ENCODE assay signal across 8 mouse cellular contexts in the genomic region with DNA sequence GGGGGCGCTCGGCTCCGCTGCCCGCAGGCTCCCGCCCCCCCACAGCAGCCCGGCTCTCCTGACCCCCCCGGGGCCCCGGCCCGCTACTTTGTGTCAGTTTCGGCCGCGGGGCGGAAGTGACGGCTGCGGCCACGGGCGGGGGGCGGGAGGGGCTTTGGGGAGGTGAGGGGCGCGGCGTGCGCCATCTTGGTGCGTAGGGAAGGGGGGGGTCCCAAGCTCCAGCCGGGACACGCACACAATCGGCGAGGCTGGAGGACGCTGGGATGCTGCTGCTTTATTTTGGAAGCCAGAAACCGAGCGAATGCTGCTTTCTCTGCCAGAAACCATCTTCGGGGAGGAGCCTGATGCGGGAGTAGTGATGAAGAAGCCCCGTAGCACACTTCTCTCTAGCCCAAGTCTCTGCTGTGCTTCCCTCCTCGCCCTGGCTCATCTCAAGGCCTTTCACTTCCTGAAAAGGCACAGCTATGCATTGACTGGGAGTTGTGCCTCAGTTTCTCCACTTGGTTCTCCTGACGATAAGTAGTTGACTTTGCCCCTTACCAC. TPM values are rescaled to one million over a fixed set of nuclear protein-coding genes. Genes with fewer than 3 reads are reported as not detected.
DNase-seq lines count a peak whose midpoint lies in the region; ATAC-seq and TF ChIP-seq lines count a peak whose summit lies in the region.

A gene (minus strand): TSS at position 288 of the 543 bp plus-strand sequence.

- peaks cover 9% of the 10 kb centered on the region; the same call in 1 of the 2 replicates for H3K4me1 ChIP-seq in embryonic fibroblast, embryonic 13.5 days (ENCODE audit: control insufficient read depth, insufficient read depth, low read length)
- H3K4me1 ChIP-seq in heart, embryonic 16.5 days (ENCODE audit: control insufficient read depth, insufficient read depth, low read length): peaks cover 36% of the 10 kb centered on the region
- H3K4me1 ChIP-seq in lung, embryonic 15.5 days: peaks cover 38% of the 10 kb centered on the region

- H3K27me3 ChIP-seq in heart, embryonic 16.5 days (ENCODE audit: control insufficient read depth, insufficient read depth, low read length): no peaks in the 10 kb centered on the region
- no peaks in the 10 kb centered on the region for H3K27me3 ChIP-seq in lung, embryonic 15.5 days

- peak; percentile 26 to 37 for DNase-seq in CD8-positive naive resting alpha-beta T cell, adult 2 months (ENCODE audit: low read depth in 2 of 2, low spot score in 2 of 2)
- DNase-seq in adrenal gland, postnatal 25 days: peak; percentile 71
- DNase-seq in layer of hippocampus, adult 18-20 months (ENCODE audit: low spot score in 2 of 2): peak in 1 of 2 experiments; percentile 59
- DNase-seq in ovary, postnatal 10 days (ENCODE audit: low spot score): peak; percentile 43
- DNase-seq in urinary bladder, postnatal 25 days (ENCODE audit: low spot score): peak; percentile 48

- H3K4me3 ChIP-seq in embryonic fibroblast, embryonic 13.5 days (ENCODE audit: insufficient read depth, low read length): peak within 1 kb of the TSS; percentile 97
- peak within 1 kb of the TSS; percentile 92 for H3K4me3 ChIP-seq in heart, embryonic 16.5 days (ENCODE audit: low read length)
- peak within 1 kb of the TSS; percentile 95 for H3K4me3 ChIP-seq in lung, embryonic 15.5 days

- ATAC-seq in heart, embryonic 16.5 days (replicated peaks; ENCODE audit: extremely low read depth, insufficient read depth, low FRiP score): peak; percentile 47
- peak; percentile 66; the same call in 1 of the 2 replicates for ATAC-seq in lung, embryonic 15.5 days (ENCODE audit: borderline replicate concordance, extremely low read depth, low FRiP score, low TSS enrichment)

- no peak for TF ChIP-seq CTCF in embryonic fibroblast, embryonic 13.5 days (IDR thresholded peaks at IDR 0.05; ENCODE audit: borderline replicate concordance, insufficient read depth, low read length)

- H3K4me2 ChIP-seq in heart, embryonic 16.5 days (ENCODE audit: low read depth, low read length): peak within 1 kb of the TSS; percentile 93
- H3K4me2 ChIP-seq in lung, embryonic 15.5 days: peak within 1 kb of the TSS; percentile 95

- peak within 1 kb of the TSS; percentile 84 for H3K9ac ChIP-seq in heart, embryonic 16.5 days (ENCODE audit: low read length)
- H3K9ac ChIP-seq in lung, embryonic 15.5 days: peak within 1 kb of the TSS; percentile 91

- H3K27ac ChIP-seq in embryonic fibroblast, embryonic 13.5 days (ENCODE audit: insufficient read depth, low read length): peak within 1 kb of the TSS; percentile 96
- peak within 1 kb of the TSS; percentile 98 for H3K27ac ChIP-seq in heart, embryonic 16.5 days (ENCODE audit: low read length)
- H3K27ac ChIP-seq in lung, embryonic 15.5 days: peak within 1 kb of the TSS; percentile 98

- no peaks in the 10 kb centered on the region for H3K9me3 ChIP-seq in heart, embryonic 16.5 days (replicated peaks; ENCODE audit: control insufficient read depth, low read length)
- H3K9me3 ChIP-seq in lung, embryonic 15.5 days: no peaks in the 10 kb centered on the region

- 0% methylated on average over 33 of the region's 35 CpGs for WGBS in heart, embryonic 16.5 days
- under 1% methylated on average over 33 of the region's 35 CpGs for WGBS in lung, embryonic 15.5 days

- 0 out of 2 replicates have a peak, but pooled peaks cover 3% of the 10 kb centered on the region for H3K36me3 ChIP-seq in heart, embryonic 16.5 days (ENCODE audit: control insufficient read depth, insufficient read depth)
- H3K36me3 ChIP-seq in lung, embryonic 15.5 days: peaks cover 8% of the 10 kb centered on the region; the same call in 1 of the 2 replicates

- peak; percentile 93 for TF ChIP-seq POLR2A in embryonic fibroblast, embryonic 13.5 days (IDR thresholded peaks at IDR 0.05; ENCODE audit: low read depth, low read length)

RNA-seq across cellular contexts. Expression of the gene that starts here (rescaled TPM):
- 34.6 and 43.0 TPM in 2 replicates for total RNA-seq in adrenal gland, postnatal 25 days (2021)
- 109 and 120 TPM in 2 replicates for polyA plus RNA-seq in embryonic fibroblast, embryonic 13.5 days (2011; ENCODE audit: insufficient read length, low read depth, missing spikeins)
- polyA plus RNA-seq in heart, embryonic 16.5 days (2015; fragmentation: Nextera tagmentation; extraction: Ambion mirVana): 10.3 and 11.5 TPM in 2 replicates
- 10 to 100 TPM; 88.0 to 91.6 TPM for total RNA-seq in layer of hippocampus, adult 18-20 months (2021)
- 14.7 and 14.8 TPM in 2 replicates for polyA plus RNA-seq in lung, embryonic 15.5 days (2015; fragmentation: Nextera tagmentation; extraction: Ambion mirVana)
